Mouse (Mus musculus) kidney, adult 2 months (tissue): ENCODE data around the gene Zc3hav1l.

Experiments
- CTCF ChIP-seq: fragments of 200-500 bp; conservative IDR thresholded peaks from 2 replicates; pipeline ENCODE4 v1.5.1; 2011; ENCODE audit warnings: low read depth, mild to moderate bottlenecking, control low read depth, low read length, moderate library complexity, mixed read lengths; ENCODE audit not compliant: insufficient read depth, insufficient read length
- POLR2A ChIP-seq: fragments of 200-500 bp; IDR thresholded peaks from one replicate; pipeline ENCODE4 v1.6.1; 2011; ENCODE audit warnings: low read depth, low read length, control low read depth

- TF ChIP-seq CTCF = no peak
- no peak for TF ChIP-seq POLR2A
These were observed 21.6 kb upstream of the Zc3hav1l start for GRCm38 (mm10) chr6:38320621-38321020.
